Mouse (Mus musculus) forebrain, embryonic 14.5 days (tissue): ENCODE data around the gene Minos1. TPM values are rescaled to one million over a fixed set of nuclear protein-coding genes. Genes with fewer than 3 reads are reported as not detected.
A peak's percentile ranks its signal among the peaks of the same experiment; 100 is the strongest.

Experiments
- ATAC-seq: fragments of 200-750 bp; cut with Nextera tagmentation; 2 replicates; pipeline ENCODE4 v1.8.0; 2017; ENCODE audit warnings: mild to moderate bottlenecking, moderate library complexity
- DNase-seq: peaks from one replicate; pipeline ENCODE4 v3.0.0-alpha.2; 2015; ENCODE audit warnings: low spot score
- H3K27ac ChIP-seq: fragments of 300-500 bp; sonication (generic); 2 replicates; pipeline ENCODE4 v1.5.1; 2014; ENCODE audit warnings: low read depth, mild to moderate bottlenecking, control low read depth, low read length, moderate library complexity
- H3K27me3 ChIP-seq: fragments of 300-500 bp; sonication (generic); replicated peaks from 2 replicates; pipeline ENCODE4 v1.6.1; 2014; ENCODE audit warnings: low read length, control low read depth, mixed read lengths; ENCODE audit not compliant: control insufficient read depth, insufficient read depth
- H3K36me3 ChIP-seq: fragments of 300-500 bp; sonication (generic); 2 replicates; pipeline ENCODE4 v1.6.1; 2014; ENCODE audit warnings: low read length, control low read depth; ENCODE audit not compliant: control insufficient read depth, insufficient read depth
- H3K4me1 ChIP-seq: fragments of 300-500 bp; sonication (generic); 2 replicates; pipeline ENCODE4 v1.6.1; 2014; ENCODE audit warnings: antibody characterized with exemption, low read length, control low read depth; ENCODE audit not compliant: control insufficient read depth, insufficient read depth
- H3K4me2 ChIP-seq: fragments of 300-500 bp; sonication (generic); 2 replicates; pipeline ENCODE4 v1.6.1; 2014; ENCODE audit warnings: mild to moderate bottlenecking, control low read depth, low read length
- H3K4me3 ChIP-seq: fragments of 300-500 bp; sonication (generic); 2 replicates; pipeline ENCODE4 v1.5.1; 2014; ENCODE audit warnings: low read depth, low read length, control low read depth
- H3K9ac ChIP-seq: fragments of 300-500 bp; sonication (generic); 2 replicates; pipeline ENCODE4 v1.6.1; 2014; ENCODE audit warnings: mild to moderate bottlenecking, low read length, control low read depth, moderate library complexity
- H3K9me3 ChIP-seq: fragments of 300-500 bp; sonication (generic); replicated peaks from 2 replicates; pipeline ENCODE4 v1.6.1; 2016; ENCODE audit warnings: low read length, control low read depth, mixed read lengths; ENCODE audit not compliant: control insufficient read depth
- whole genome bisulfite sequencing: fragments of 180-500 bp; shearing (Covaris S2); extraction: QIAGEN DNeasy Blood & Tissue Kit; methylation state at CpG from one replicate; pipeline ENCODE4 v1.1.7; 2014; 5-methylcytosine and 5-hydroxymethylcytosine counted together
- polyA plus RNA-seq: library from polyadenylated mRNA; unstranded; fragments of >200 nt; fragmentation: Nextera tagmentation; extraction: Ambion mirVana; gene quantifications from 2 replicates; pipeline ENCODE4 v1.2.1, GENCODE M21; 2014

Gene Minos1
- polyA plus RNA-seq, result 411 and 472 TPM in 2 replicates

DNA sequence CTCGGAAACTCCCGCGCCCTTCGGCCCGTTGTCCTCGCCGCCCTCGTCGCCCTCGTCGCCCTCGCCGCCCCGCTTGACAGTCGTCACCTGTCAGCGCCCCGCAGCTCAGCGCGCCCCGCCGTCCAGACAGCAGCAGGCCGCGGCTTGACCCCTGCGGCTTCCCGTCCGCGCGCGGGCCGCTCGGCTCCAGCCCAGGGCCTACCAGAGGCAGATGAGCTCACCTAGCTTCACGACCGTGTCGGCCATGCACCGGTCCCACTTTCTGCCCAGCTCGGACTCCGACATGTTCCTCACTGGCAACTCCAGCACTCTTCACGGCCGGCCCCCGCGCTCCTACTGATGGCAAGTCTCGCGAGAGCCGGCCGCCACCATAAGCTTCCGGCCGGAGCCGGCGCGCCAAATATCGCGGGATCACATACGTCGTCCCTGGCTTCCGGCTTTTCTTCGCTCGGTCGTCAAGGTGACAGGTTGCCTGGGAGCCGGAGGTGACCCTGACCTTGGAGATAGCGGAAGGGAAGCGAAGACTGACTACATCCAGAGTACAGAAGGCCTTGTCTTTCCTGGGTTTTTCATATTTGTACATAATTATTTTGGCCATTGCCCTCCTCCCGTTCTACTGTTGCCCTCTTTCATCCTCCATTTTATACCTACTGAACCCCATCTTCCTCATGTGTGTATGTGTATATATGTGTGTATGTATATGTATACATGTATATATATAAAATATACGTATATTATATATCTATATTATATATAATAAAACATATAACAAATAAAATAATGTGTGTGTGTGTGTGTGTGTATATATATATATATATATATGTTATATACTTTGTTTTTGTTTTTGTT, at the start of gene Minos1:
Gene Minos1, minus strand, starts transcription at position 413 of the 849 bp plus-strand sequence.
- Histone ChIP-seq H3K9me3 (no peaks in the 10 kb centered on the region), H3K27ac (peak within 1 kb of the TSS; percentile 82), H3K4me2 (peak within 1 kb of the TSS; percentile 94), H3K4me1 (peaks cover 14% of the 10 kb centered on the region), H3K4me3 (peak within 1 kb of the TSS; percentile 99), H3K9ac (peak within 1 kb of the TSS; percentile 96), H3K27me3 (no peaks in the 10 kb centered on the region), H3K36me3 (no peaks in the 10 kb centered on the region)
- ATAC-seq (peak; percentile 99), DNase-seq (peak; percentile 99)
- under 1% methylated on average over 63 of the region's 63 CpGs for WGBS

DNA sequence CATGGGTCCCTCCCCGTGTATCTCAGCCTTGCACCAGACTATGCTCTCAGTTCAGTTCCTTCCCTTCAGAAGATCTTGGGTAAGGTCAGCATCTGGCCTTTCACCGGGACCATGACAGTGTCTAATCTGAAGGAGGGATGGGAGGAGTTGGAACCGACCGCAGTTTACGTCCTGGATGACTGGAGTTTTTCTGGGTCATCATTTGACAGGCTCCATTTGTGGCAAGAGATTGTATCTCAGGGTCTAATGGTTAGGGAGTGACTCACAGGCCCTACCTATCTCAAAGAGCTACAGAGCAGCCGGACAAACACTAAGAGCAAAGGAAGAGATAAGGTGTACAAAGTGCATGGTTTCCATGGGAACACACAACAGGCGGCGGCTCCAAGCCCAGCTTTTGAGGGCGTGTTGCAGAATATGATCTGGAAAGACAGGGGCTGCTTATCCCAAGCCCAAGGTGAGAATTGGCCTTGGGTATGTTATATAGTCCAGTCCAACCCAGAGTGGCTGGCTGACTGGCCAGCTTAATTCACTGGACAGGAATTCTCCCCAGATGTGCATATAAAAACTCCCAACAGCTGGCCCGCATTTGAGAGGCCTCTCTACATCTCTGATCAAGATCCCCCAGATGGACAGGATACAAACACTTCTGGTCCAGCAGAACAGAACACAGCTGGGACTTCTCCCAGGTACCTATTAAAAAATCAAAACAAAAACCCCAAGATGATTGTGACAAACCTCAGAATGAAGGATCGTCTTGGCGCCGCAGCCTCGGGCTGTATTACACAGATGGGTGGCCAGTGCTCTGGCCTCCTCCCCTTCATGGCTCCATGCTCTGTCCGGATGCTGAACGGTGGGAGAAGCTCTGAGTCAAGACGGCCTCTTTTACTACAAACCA, 49.1 kb upstream of the Minos1 start:
- no peak overlapping the region for H3K27ac ChIP-seq
- no peak overlapping the region for H3K9ac ChIP-seq

DNA sequence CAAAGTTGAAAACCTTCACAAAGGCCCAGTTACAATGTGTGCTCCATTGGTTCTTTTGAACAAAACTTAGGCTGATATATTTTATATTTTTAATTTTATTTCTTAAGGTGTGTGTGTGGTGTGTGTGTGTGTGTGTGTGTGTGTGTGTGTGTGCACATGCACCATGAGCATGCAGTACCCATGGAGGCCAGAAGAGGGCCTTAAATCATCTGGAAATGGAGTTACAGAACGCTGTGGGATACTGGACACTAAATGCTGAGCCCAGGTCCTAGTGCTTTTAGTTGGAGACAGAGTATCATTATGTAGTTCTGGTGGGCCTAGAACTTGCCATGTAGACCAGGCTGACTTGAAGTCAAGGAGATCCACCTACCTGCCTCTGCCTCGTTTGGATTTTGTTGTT, 48.3 kb upstream of the Minos1 start:
- 78% methylated on average over 2 of the region's 2 CpGs for WGBS

More for the DNA sequence above, 49.1 kb upstream of the Minos1 start:
- no peaks in the 10 kb centered on the region for H3K4me1 ChIP-seq
- H3K4me3 ChIP-seq, result no peak overlapping the region
- ATAC-seq, result no peak
- H3K4me2 ChIP-seq, result no peak overlapping the region
- WGBS, result 92% methylated on average over 17 of the region's 17 CpGs
- H3K36me3 ChIP-seq, result no peaks in the 10 kb centered on the region
- no peaks in the 10 kb centered on the region for H3K27me3 ChIP-seq
- DNase-seq, result no peak
- H3K9me3 ChIP-seq, result no peaks in the 10 kb centered on the region

DNA sequence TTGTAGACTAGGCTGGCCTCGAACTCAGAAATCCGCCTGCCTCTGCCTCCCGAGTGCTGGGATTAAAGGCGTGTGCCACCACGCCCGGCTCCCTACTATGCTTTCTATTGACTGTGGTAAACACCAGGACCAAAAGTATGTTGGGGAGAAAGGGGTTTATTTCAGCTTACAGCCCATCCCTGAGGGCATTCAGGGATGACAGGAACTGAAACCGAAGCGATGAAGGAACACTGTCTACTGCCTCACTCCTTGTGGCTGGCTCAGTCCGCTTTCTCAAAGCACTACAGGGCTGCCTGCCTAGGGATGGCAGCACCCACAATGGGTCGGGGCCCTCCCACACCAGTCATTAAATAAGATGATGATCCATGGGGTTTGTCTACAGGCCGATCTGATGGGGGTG, 47.5 kb upstream of the Minos1 start:
- Histone ChIP-seq H3K4me2 (no peak overlapping the region), H3K9me3 (no peaks in the 10 kb centered on the region), H3K27ac (no peak overlapping the region), H3K4me1 (no peaks in the 10 kb centered on the region), H3K4me3 (no peak overlapping the region), H3K27me3 (no peaks in the 10 kb centered on the region), H3K36me3 (no peaks in the 10 kb centered on the region), H3K9ac (no peak overlapping the region)
- 95% methylated on average over 11 of the region's 11 CpGs for WGBS
- ATAC-seq (no peak), DNase-seq (no peak)

More for the DNA sequence above, 48.3 kb upstream of the Minos1 start:
- H3K9me3 ChIP-seq, result no peaks in the 10 kb centered on the region
- H3K4me1 ChIP-seq, result no peaks in the 10 kb centered on the region
- no peaks in the 10 kb centered on the region for H3K36me3 ChIP-seq
- ATAC-seq, result no peak
- no peak overlapping the region for H3K27ac ChIP-seq
- no peak for DNase-seq
- H3K9ac ChIP-seq, result no peak overlapping the region
- H3K27me3 ChIP-seq, result no peaks in the 10 kb centered on the region
- no peak overlapping the region for H3K4me3 ChIP-seq
- H3K4me2 ChIP-seq, result no peak overlapping the region

DNA sequence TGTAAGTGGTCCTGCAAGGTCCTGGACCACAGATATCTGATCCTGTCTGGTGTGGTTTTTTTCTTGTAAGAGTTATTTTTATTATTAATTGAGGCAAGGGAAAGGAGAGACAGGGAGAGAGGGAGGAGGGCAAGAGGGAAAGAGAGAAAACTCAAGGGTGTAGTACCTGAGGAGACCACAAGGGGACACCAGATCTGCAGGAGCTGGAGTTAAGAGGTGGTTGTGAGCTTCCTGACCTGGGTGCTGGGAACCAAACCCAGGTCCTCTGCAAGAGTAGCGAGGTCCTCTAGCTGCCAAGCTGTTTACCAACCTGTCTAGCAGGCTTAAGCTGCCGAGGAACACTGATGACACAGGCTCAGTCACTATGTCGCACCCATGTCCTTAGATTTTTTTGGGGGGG, 47.0 kb upstream of the Minos1 start:
- ATAC-seq (no peak), DNase-seq (no peak)
- H3K4me2 ChIP-seq, result no peak overlapping the region
- H3K36me3 ChIP-seq, result no peaks in the 10 kb centered on the region
- H3K27me3 ChIP-seq, result no peaks in the 10 kb centered on the region
- H3K4me3 ChIP-seq, result no peak overlapping the region
- H3K27ac ChIP-seq, result no peak overlapping the region
- WGBS, result 89% methylated on average over 3 of the region's 3 CpGs
- no peaks in the 10 kb centered on the region for H3K4me1 ChIP-seq
- no peaks in the 10 kb centered on the region for H3K9me3 ChIP-seq
- H3K9ac ChIP-seq, result no peak overlapping the region

DNA sequence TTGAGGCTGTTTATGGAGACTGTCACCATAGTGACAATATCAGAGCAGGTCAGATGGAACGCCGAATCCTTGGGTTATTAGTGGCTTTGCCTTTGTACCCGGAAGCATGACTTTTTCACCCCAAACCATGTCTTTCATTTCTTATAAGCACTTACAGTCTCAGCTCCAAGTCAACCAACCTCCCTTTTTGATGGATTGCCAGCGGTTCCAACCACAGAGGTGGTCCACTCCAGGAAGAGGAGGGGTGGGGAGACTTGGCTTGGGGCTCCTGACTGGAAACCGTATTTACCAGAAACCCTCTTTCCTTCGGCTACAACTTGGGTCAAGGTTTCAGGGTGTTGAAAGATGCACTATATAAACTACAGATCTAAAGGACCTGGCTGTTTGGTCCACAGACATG, 45.1 kb upstream of the Minos1 start:
- DNase-seq, result no peak
- H3K36me3 ChIP-seq, result no peaks in the 10 kb centered on the region

DNA sequence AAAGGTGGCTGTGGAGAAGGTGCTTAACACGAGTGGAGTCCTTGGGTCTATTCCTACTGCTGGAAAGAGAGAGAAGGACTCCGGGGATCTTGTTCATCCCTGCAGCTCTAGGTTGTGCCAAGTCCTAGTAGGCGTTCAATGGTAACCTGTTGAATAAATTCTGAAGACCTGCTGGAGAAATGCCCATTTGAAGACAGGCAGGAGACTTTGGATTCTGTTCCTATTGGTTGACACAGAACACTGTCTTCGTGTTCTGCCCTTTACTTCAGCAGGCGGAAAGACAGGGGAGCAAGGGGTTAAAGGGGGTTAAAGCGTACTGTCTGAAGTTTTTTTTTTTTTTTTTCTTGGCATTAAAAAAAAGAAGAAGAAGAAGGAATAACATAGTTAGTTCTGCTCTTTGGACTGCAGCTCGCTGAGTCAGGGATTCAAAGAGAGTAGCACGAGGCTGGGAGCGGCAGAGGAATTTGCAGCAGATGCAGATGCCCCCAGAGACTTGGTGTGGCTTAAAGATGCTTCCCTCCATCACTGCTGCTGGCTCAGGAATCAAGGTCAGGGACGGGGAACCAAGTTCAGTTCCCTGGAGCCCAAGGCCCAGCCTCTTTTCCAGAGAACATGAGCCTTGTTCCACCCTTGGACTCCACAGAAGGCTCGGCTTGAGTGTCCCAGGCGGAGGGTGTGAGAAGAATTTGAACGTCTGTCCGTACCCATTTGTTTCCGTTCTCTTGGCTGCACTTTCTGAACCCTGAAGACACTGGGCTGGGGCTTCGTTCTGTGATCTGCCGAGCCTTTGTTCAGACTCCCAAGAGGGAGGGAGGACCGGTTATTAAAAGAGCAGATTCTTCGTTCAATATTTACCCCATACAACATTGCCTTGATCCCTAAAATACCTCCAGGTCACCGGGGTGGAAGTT, 44.4 kb upstream of the Minos1 start:
- Histone ChIP-seq H3K36me3 (no peaks in the 10 kb centered on the region), H3K4me1 (no peaks in the 10 kb centered on the region), H3K4me2 (no peak overlapping the region), H3K9ac (no peak overlapping the region), H3K27ac (no peak overlapping the region), H3K27me3 (no peaks in the 10 kb centered on the region), H3K9me3 (no peaks in the 10 kb centered on the region), H3K4me3 (no peak overlapping the region)
- DNase-seq, result peak; percentile 1
- WGBS, result 64% methylated on average over 20 of the region's 20 CpGs
- ATAC-seq, result no peak

More for the DNA sequence above, 45.1 kb upstream of the Minos1 start:
- Histone ChIP-seq H3K4me2 (no peak overlapping the region), H3K9ac (no peak overlapping the region), H3K9me3 (no peaks in the 10 kb centered on the region), H3K27me3 (no peaks in the 10 kb centered on the region), H3K4me1 (no peaks in the 10 kb centered on the region), H3K4me3 (no peak overlapping the region), H3K27ac (no peak overlapping the region)
- no peak for ATAC-seq
- 78% methylated on average over 6 of the region's 6 CpGs for WGBS

DNA sequence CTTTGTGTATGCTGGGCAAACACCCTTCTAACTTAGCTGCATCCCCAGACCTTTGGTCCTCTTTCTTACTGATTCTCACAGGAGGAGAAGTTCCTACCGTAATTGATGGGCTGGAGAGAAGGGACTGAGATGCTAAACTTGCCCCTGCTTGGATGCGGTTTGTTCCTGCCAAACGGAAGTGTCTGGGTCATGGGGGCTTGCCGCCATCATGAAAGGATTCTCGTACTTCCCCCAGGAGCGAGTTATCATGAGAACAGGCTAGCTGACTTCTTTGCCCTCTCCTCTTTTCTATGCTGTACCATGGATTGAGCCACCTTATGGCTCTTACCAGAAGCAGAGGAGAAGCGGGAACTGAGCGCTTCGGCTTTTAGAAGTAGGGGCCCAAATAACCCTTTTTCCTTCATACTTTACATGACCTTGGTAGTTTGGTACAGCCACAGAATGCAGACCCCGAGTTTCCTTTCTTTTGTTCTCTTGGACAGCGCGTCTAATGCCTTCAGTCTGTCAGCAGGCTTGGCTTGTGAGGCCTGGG, 38.9 kb upstream of the Minos1 start:
- DNase-seq, result no peak
- Histone ChIP-seq H3K9ac (no peak overlapping the region), H3K4me3 (no peak overlapping the region), H3K9me3 (no peaks in the 10 kb centered on the region), H3K4me1 (no peaks in the 10 kb centered on the region), H3K27me3 (no peaks in the 10 kb centered on the region), H3K4me2 (no peak overlapping the region), H3K27ac (no peak overlapping the region), H3K36me3 (no peaks in the 10 kb centered on the region)
- WGBS, result 79% methylated on average over 12 of the region's 12 CpGs
- no peak for ATAC-seq
